Mouse (Mus musculus) urinary bladder, postnatal 36 days (tissue): ENCODE data around the gene Neto2.
A peak's percentile ranks its signal among the peaks of the same experiment; 100 is the strongest.

ENCODE experiments used
- DNase-seq, 2 experiments: peaks; one replicate each; pipeline ENCODE4 v3.0.0; 2022; ENCODE audit warnings: low spot score in 2 of 2, mixed read lengths in 1 of 2

Gene Neto2

GRCm38 (mm10) chr8:85603203-85603895, 97.4 kb downstream of the Neto2 start:
- peak; percentile 41 for DNase-seq

- DNase-seq: no peak
Measured at GRCm38 (mm10) chr8:85602737-85603136, 98.0 kb downstream of the Neto2 start.

- DNase-seq: no peak
Measured at GRCm38 (mm10) chr8:85601741-85602140, 99.0 kb downstream of the Neto2 start.

GRCm38 (mm10) chr8:85597413-85598191, 103.1 kb downstream of the Neto2 start:
- DNase-seq: peak in 1 of 2 experiments; percentile 3

GRCm38 (mm10) chr8:85595391-85595790, 105.3 kb downstream of the Neto2 start:
- DNase-seq: peak; percentile 10 to 29

GRCm38 (mm10) chr8:85594983-85595382, 105.7 kb downstream of the Neto2 start:
- DNase-seq: no peak

- no peak for DNase-seq
Measured at GRCm38 (mm10) chr8:85593324-85593723, 107.4 kb downstream of the Neto2 start.

GRCm38 (mm10) chr8:85591532-85591931, 109.2 kb downstream of the Neto2 start:
- DNase-seq: no peak

- DNase-seq: no peak
Measured at GRCm38 (mm10) chr8:85590258-85590657, 110.5 kb downstream of the Neto2 start.

GRCm38 (mm10) chr8:85588596-85588995, 112.1 kb downstream of the Neto2 start:
- no peak for DNase-seq
